Mouse (Mus musculus): ENCODE measurements at regions not wholly inside any gene's neighbourhood (a gene's known extent, or its start where the extent isn't known, plus 50 kb on each side); places are given as distances from the start of the nearest gene placed in this dataset.

DNA sequence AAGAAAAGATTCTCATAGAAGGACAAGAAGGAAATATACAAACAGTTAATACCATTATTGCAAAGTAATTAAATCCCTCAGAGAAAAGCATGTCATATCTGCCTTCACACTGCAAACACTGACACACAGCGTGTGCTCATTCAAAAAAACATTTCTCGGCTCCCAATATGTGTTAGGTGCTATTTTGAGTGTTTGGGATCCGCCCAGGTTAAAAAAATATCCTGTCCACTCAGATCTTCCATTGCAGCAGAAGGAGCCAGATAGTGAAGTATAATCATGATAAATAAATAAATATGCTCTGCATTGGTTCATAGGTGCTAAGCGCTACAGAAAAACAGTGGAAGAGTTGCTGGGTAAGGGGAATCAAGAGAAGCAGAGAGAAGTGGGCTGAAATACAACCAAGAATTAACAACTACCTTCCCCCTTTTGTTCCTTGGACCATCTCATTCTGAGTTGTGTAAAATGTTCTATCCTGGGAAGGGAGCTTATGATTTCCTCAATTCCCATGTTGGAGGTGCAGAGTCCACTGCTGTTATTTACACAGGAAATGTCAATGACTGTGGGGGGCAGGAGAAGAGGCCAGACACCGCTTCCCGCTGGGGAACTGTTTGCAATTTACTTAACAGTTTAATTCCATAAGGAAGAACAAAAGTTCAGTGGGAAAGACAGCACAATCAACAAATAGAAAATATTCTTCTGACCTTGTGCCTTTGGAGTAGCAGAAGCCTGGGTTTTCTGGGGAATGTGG lies 139.9 kb downstream of the Tle1 start:
- no peak for DNase-seq (ENCODE audit: low spot score)

DNA sequence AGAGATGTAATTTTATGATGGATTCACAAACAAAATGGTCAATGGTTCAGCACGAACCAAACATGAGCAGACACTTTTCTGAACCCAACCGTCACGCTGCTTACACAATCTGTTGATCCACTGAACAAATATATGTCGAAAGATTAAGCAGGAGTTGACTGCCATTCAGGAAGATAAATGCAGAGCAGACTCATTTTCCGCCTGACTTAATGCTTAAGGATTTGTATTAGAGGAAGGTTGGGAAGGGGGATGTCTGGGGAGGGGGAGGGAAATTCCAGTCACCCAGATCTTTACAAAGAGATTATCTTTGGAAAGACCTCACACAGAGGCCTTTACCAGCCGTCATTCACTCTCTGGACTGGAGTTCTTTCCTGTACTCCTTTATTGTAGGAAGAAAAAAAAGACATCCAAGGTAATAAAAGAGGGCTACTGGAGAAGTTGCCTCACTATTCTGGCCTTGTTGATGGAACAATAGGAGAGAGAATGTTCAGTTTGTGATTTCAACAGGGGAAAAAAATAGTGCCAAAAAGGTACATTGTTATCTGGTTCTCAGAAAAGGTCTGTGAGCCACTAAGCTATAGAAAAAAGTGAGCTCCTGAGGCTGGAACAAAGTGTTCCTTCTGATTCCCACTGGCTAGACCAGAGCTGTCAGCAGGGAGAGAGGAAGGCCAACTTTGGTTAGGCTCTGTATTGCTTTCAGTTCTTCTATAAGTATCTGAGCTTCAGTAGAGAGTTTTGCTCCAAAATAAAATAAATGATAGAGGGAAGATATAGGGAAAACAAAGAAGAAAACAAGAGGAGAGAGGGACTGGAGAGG lies 150.9 kb downstream of the Tle1 start:
- DNase-seq (ENCODE audit: low spot score): peak; percentile 84

DNA sequence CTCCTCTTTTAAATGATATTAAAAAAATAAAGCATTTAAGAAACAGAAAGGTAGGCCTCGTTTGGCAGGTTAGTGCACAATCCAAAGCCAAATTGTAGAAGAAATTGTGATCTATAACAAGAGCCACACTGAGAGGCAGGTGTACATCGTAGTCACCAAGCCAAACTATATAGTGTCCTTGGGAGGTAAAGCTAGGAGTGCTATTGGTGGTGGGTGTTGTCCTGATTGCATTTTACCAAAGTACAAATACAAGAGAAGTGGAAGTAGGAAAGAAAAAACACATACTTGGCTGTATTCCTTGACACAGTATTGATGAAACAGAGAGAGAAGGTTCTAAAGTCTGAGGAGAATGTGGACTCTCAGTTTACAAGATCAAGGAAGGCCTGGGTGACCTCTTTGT lies 178.6 kb downstream of the Tle1 start:
- DNase-seq (ENCODE audit: low spot score): no peak

DNA sequence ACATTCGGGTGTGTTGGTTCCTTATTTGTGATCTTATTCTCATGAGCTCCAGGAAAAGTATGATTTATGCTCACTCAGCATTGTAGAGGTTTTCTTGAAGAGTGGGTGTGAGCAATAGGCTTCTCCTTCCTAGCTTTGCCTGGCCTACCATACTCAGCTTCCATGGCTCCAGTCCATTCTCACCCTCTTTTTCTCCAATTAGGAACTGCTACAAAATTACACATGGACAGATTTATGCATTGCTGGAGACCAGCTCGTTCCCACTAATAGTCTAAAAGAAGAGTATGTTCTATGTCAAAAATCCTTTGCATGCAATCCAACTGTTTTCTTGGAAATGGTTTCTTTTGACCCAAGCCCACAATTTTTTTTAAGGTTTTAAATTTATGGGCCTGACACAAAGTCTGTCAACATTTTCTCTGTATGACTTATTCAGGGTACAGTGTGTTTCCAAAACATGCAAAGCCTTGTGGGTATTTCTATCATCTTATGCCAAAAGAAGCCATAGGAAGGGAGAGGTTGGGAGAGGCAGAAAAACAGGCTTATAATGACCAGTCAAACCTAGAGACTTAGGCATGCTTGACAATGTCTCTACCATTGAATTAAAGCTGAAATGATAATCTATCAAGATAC lies 186.4 kb downstream of the Tle1 start:
- no peak for DNase-seq (ENCODE audit: low spot score)

DNA sequence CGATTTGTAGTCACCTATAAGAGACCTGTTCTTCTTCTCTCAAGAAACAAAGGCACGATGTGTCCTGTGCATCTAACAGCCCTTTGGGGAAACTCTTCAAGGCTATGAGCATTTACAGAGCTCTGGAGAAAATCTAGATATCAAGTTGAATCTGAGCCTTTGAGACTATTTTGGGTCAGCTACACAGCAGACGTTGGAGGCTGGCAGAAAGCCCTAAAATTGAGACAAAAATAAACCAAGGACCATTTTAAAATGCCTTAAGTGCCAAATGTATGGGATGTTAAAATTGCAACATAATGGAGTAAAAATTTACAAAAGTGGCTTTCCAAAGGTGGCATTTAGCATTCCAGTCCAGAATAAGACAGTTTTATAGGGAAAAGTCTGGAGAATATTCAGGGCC lies 187.1 kb downstream of the Tle1 start:
- DNase-seq (ENCODE audit: low spot score): no peak

DNA sequence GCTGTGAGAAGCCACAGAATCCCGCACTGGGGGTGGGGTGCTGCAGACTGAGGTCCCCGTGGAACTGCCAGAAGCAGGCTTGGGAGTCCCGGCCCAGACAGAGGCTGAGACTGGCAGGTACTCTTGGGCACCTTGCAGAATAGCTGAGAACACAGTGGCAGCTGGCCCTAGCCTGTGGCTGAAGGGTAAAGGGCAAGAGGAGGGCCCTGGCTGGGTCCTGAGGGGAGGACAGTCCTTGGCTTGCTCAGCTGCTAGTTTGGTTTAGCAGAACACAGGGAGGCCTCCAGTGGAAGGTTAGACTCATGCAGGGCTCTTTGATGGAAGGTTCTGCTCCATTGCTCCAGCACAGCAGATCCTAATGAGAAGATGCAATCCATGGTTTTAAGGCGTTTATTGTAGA lies 190.4 kb downstream of the Tle1 start:
- no peak for DNase-seq (ENCODE audit: low spot score)

DNA sequence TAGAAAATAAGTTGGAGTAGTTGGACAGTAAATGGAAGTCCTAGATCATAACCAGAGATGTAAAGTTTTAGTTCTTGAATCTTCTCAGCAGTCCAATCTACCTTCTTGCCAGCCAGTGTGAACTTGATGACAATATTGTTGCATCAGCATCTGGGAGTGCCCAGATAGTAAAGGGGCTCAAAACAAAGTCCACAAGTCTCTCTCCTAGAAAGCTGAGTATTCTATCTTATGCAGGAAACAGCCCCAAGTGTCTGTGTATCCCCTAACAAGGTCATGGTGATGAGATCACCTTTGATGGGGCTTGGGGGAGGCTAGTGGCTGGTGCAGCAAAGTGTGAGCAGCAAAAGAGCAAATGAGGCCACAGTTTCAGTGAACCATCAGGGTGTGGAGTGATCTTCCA lies 194.8 kb downstream of the Tle1 start:
- DNase-seq (ENCODE audit: low spot score): no peak

DNA sequence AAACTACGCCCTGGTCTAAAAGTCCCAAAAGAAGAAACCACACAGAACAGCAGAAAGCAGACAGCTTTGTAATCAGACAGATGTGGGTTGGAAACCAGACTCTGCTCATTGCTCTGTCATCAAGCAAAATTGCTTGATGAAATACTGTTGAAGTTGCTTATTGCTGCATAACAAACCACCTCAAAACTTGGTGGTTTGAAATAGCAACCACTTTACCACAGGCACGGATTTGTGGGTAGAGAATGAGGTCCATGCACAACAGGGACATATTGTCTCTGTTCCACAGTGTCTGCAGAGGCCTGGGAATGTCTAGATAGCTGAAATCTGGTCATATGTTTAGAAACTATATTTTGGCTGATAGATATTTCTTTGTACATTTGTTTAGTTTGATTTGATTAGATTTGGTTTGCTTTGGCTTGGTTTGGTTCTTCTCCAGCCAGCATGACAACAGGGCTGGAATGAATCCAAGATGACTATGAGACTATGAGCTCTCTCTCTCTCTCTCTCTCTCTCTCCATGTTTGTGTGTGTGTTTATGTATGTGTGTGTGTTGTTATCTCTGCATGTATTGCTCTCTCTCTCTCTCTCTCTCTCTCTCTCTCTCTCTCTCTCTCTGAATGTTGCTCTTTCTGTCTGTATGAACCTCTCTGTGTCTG lies 199.4 kb downstream of the Tle1 start:
- DNase-seq (ENCODE audit: low spot score): no peak

DNA sequence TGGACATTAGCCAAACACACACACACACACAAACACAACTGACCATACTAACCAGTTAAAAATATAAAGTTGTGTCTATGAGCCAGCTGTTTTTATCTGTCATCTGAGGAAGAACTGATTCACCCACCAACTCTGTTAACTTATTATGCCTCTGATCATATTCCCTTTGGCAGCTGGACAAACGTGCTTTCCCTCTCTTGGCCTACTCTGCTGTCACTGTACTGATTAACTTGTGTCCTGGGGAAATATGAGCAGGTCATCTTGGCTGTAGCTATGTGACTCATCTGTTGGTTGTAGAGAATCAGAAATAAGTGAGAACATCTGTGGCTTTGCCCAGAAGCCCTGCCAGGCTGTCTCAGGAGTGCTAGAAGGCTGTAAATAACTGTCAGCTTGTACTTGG lies 210.9 kb upstream of the Gm11232 start:
- DNase-seq (ENCODE audit: low spot score): peak; percentile 31

DNA sequence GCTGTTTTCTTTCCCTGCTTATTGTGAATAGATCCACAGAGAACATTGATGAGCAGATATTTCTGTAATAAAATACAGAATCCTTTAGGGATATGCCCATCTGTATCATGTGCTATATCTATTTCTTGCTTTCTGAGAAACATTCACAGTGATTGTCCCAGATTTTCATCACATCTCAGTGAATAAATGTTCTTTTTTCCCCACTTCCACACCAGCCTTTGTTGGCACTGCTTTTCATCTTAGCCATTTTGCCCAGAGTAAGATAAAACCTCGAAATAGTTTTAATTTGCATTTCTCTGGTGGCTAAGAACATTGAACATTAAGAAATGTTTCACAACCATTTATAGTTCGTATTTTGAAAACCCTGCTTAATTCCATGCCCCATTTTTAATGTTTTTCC lies 195.7 kb upstream of the Gm11232 start:
- DNase-seq (ENCODE audit: low spot score): no peak

DNA sequence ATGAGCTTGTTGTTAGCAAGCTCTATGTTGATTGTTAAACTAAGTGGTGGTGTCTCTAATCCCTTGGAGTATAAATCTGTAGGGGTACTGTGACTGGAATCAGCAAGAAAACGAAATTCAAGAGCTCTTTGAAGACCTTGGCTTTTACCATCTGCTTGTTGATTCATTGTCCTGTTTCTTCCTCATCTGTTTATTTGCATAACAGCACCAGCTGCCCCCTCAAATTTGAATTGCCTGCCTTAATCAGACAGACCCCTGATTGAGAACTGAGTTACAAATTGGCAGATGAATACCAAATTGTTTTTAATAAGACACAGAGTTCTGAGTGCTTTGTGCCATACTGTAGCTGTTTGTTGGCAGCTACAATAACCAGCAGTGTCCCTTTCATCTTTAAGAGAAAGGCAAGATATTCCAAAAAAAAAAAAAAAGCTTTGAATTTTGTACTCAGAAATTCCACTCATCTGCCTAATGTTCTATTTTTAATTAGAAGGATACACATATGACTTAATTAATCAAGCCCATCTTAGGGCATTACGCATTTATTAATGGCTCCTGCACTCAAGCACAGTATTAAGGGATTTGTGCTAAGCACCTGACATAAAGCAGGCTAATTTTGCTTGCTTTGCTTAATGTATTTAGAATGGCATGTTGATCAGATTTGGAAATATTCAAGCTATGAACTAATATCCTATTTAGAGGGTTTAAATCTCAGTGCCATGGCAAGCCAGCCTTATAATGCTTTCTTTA lies 175.6 kb upstream of the Gm11232 start:
- peak; percentile 3 for DNase-seq (ENCODE audit: low spot score)

DNA sequence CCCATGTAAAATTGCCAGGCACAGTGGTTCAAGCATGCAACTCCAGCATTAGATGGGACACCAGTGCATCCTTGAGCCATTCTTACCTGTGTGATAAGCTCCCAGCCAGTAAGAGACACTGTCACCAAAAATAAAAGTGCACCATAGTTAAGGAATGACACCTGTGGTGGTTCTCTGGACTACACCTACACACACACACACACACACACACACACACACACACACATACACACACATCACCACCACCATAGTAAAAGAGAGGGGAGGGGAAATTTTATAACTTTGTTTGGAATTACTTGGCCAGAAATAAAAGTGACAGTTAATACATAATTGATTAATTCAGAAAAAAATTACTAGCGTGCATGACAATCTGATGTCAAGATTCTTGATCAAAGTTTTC lies 175.1 kb upstream of the Gm11232 start:
- DNase-seq (ENCODE audit: low spot score): no peak

DNA sequence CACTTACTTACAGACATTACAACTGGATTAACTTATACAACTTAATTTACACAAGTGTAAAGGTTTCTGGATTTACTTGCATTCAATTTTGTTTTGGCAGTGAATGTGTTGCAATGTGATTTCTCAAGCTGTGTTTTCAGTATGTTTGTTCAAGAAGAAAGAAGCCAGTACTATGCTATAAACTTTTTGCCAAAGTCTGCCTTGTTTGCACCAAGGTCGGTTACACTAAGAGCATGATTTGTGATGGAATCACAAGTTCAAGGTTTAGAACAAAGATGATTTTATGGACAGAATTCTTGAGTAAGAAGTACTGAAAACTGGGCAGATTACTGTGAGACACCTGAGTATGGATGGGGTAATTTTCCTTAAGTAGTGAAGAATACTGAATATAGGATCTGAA lies 153.8 kb upstream of the Gm11232 start:
- DNase-seq (ENCODE audit: low spot score): no peak

DNA sequence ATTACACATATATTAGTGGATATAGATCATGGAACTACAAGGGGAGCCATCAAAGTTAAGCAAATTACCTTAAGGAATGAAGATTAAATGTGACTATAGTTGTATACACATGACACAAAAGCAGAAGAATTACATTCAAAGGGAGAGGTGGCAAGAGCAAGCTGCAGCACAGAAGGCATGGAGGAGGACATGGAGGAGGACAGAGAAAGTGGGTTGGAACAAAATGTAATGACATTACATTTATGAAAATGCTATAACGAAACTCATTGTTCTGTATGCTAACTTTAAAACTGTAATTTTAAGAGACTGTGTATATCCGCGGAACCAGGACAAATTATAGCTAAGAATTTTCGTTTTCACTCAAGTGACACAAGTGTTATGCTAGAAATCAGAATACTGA lies 117.9 kb upstream of the Gm11232 start:
- DNase-seq (ENCODE audit: low spot score): no peak

DNA sequence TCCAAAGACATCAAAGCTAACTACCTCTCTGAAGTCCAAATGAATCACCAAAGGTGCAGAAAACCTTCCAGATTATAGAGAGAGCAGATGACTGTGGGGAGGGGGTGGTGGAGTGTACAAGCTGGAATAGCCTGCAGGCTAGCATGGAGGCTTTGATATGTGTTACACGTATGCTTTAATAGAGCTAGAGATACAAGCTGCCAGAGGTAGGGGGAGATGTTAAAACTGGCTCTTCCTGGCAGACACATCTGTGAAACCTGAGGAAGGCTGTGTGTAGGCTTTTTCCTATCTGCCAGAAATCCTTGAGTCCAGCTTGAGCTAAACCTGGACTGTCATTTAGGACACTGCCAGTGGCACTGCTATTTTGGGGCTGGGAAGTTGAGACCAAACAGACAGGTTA lies 109.2 kb upstream of the Gm11232 start:
- peak; percentile 2 for DNase-seq (ENCODE audit: low spot score)

DNA sequence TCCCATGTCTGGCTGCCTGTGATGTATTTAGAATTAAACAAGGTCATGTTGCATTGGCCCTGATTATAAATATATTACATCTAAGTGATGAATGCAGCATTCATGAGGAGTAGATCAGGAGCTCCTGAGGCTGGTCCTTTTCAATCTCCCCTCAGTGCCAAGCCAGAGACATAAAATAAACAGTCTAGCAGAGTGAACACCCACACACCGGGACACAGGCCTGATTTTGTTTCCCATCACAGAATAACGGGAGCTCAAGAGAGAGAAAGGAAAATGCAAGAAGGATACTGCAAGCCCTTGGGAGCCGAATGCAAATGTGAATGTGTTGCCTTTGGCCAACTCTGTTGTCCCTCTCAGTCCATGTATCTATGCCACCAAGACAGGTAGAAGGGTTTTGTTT lies 84.1 kb upstream of the Gm11232 start:
- no peak for DNase-seq (ENCODE audit: low spot score)

DNA sequence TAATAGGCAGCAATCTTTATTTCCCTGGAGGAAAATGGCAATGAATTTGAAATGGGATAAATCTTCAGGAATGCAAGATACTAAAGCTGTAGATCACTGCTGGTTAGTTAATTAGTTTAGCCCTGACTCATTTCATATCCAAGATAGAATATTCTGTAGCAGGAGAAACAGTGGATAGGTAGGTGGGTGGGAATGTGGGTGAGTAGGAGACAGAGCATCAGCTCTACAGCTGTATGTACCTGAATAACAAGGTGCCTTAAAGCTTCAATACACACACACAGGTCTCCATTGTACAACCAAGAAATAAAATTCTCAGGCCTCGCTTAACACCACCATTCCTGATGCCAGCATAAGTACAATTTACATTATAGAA lies 83.0 kb upstream of the Gm11232 start:
- DNase-seq (ENCODE audit: low spot score): no peak

DNA sequence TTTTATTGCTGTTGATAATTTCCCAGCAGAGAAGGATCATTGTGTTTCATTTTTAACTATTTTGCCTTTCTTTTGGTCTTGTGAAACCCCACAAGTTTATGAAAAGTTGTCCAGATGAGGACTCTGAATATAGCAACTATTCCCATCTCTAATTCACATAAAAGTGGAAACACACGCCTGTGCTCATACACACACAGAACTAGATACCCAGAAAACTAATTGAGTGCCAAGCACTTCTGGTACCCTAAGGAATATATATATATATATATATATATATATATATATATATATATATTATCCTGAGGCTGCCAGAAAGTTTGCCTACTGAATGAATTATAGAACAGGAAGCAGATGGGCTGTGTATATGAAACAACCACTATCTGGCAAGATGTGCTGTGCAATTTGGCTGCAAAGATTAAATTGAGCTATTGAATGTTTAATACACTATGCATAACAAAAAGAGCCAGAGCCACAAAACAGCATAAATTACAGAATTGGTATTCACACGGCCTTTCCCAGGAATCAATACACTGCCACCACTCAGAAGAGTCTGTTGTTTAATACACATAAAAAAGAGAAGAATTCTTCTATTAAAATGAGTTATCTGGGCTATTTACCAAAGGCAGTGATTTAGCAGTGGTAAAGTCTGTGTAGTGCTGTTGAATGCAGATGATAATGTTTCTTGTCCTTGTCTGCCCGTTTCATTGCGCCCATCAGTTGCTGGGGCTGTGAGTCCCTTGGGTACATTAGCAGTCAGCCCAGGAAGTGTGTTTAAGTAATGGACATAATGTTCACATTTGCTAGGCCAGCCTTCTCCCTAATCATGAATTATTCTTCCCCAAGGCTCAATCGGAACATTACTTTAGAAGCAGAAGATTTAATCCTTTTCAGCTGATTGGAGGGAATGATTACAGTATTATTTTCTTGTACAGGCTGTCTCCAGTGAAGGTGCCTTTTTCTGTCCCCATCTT lies 82.3 kb upstream of the Gm11232 start:
- DNase-seq (ENCODE audit: low spot score): peak; percentile 18

DNA sequence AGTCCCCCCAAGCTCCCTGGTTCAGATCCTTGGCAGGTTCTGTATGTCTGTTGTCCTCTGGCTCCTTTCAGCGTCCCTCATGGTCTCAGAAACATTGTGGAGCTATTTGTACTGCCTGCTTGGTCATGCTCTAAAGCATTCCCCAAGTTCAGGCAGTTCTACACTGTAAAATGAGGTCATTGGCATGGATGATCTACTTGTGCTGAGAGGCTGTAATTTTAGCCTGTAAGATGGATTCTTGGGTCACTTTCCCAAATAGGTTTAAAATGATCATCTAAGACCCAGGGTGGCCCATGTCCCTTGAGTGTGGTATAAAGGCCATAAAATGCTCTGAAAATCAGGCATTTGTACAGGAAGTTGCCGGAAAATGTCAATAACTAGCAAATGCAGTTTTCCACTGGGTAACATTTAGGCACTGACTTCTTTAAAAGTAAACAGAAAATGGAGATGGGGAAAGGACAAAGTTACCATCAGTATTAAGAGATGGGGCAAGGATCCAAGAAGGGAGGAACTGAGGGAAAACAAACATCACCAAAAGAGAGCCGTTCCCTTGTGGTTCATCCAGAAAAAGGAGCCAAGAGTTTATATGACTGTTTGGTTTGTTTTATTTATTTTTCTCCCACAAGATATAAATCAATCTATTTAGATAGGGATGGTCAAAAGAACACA lies 81.5 kb upstream of the Gm11232 start:
- DNase-seq (ENCODE audit: low spot score): no peak

DNA sequence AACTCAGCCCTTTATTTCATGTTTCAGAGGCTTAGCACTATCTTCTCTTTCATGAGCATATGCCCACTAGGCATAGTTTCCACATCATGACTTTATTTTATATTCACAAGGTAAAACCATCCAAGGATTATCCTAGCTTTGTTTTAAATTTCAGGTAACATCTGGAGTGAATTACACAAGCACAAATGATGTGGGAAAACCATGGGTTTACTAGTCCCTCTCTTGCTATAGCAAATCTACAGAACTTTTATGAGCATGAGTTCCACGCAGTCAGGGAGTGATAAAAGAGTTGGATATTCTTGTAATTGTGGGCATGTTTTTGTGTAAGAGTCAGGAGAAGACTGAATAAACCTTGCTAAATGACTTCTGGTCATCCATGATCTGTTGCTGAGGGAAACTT lies 78.0 kb upstream of the Gm11232 start:
- DNase-seq (ENCODE audit: low spot score): no peak
